In the genomic region with DNA sequence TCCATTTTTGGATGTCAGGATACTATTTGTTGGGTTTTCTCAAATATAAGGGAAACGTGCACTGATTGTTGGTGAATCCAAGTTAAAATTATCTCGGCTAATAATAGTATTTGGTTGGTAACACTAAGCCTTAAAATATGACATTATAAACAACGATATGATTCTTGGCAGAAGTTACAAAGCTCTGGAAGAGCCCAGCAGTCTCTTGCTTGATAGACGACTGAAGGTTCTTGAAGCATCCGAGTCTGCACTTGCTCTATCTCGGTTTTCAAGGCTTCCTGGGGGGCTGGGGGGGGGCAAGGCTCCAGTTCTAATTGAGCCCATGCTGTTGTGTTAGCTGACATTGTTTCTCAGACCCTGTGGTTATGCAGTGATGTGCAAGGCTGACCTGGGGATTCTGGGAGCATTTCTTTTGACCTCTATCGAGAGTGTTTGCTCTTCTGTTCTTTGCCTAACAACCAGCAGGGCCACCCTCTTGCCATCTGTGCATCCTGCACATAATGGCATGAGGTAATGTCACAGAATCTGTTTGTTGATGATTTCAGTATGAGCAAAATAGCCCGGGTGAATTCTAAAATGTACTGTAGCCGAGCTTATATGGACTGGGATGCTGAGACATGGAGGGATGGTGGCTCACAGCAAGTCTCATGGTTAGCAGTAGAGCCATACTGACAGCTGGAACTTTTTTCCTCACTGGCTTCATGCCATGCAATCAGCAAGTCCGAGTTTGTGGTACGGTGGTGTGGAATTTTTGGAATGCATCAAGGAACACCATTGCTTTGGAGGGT, we compare ENCODE assay signal across 9 mouse cellular contexts. TPM values are rescaled to one million over a fixed set of nuclear protein-coding genes. Genes with fewer than 3 reads are reported as not detected.
DNase-seq lines count a peak whose midpoint lies in the region; ATAC-seq lines count a peak whose summit lies in the region.
"Had no signal": no experiment of that assay in that cellular context is flagged by ENCODE, and none has a peak within 500 bp of the region (broad histone marks: within the 10 kb centered on the region; RNA-seq: fewer than 3 reads in every experiment).

No protein-coding gene starts in this region.

- H3K9me3 ChIP-seq in forebrain, embryonic 16.5 days (ENCODE audit: control insufficient read depth, low read length) = no peaks in the 10 kb centered on the region

- no peaks in the 10 kb centered on the region for H3K27me3 ChIP-seq in forebrain, embryonic 16.5 days (replicated peaks; ENCODE audit: control insufficient read depth, insufficient read depth, low read length)

- no peak overlapping the region for H3K9ac ChIP-seq in forebrain, embryonic 16.5 days (replicated peaks; ENCODE audit: low read depth, low read length)
- H3K9ac ChIP-seq: liver, embryonic 14.5 days had no signal

- no peaks in the 10 kb centered on the region for H3K36me3 ChIP-seq in forebrain, embryonic 16.5 days (ENCODE audit: control insufficient read depth, insufficient read depth)

- peak; percentile 49 for DNase-seq in layer of hippocampus, adult 11-12 months (ENCODE audit: low spot score)
- DNase-seq in layer of hippocampus, postnatal 10 days (ENCODE audit: low spot score in 2 of 2) = no peak
- DNase-seq in lung, postnatal 14 days = peak; percentile 57
- no peak for DNase-seq in adrenal gland, postnatal 25 days
- DNase-seq in thymus, postnatal 14 days = no peak
- no peak for DNase-seq in B cell, adult 2 months

- peak overlapping the region; percentile 42; the same call in 1 of the 2 replicates for H3K27ac ChIP-seq in forebrain, embryonic 16.5 days (ENCODE audit: low read length)
- H3K27ac ChIP-seq: liver, embryonic 14.5 days had no signal

- H3K4me2 ChIP-seq in forebrain, embryonic 16.5 days (ENCODE audit: low read length) = no peak overlapping the region

- ATAC-seq in cerebellum, adult (ENCODE audit: insufficient number of reproducible peaks, low FRiP score, low TSS enrichment) = peak; percentile 82
- peak; percentile 62 for ATAC-seq in forebrain, embryonic 16.5 days

- H3K4me3 ChIP-seq in forebrain, embryonic 16.5 days (replicated peaks; ENCODE audit: low read length) = no peak overlapping the region

- H3K4me1 ChIP-seq in forebrain, embryonic 16.5 days (replicated peaks; ENCODE audit: control insufficient read depth, insufficient read depth, low read length) = peaks cover 13% of the 10 kb centered on the region

- 38% methylated on average over 11 of the region's 11 CpGs for WGBS in forebrain, embryonic 16.5 days

RNA-seq across cellular contexts. Expression of a gene that starts 28.6 kb away (rescaled TPM):
- total RNA-seq in layer of hippocampus, postnatal 10 days (2021) = 1 to 10 TPM; 4.2 to 4.5 TPM
- polyA plus RNA-seq in forebrain, embryonic 16.5 days (2015; fragmentation: Nextera tagmentation; extraction: Ambion mirVana) = 2.0 and 2.3 TPM in 2 replicates
- total RNA-seq in adrenal gland, postnatal 25 days (2021) = 1.7 and 4.3 TPM in 2 replicates

RNA-seq across cellular contexts. Expression of a gene that starts 32.4 kb away (rescaled TPM):
- total RNA-seq in layer of hippocampus, postnatal 10 days (2021) = 100 to 1,000 TPM in 1 of 2 experiments, 10 to 100 TPM in 1; 93.1 to 132 TPM
- 23.8 and 26.4 TPM in 2 replicates for polyA plus RNA-seq in forebrain, embryonic 16.5 days (2015; fragmentation: Nextera tagmentation; extraction: Ambion mirVana)
- total RNA-seq in adrenal gland, postnatal 25 days (2021) = 35.1 and 54.2 TPM in 2 replicates

Comparison
In these comparisons a context has a peak if more than half of its experiments do, and no peak if none do; other contexts are left out.
1. DNase-seq: peak in layer of hippocampus, adult 11-12 months (single experiment) and lung, postnatal 14 days (single experiment); none in layer of hippocampus, postnatal 10 days (0 of 2), adrenal gland, postnatal 25 days (single experiment), thymus, postnatal 14 days (single experiment) and B cell, adult 2 months (0 of 2).